Mouse (Mus musculus): ENCODE results near the gene Ehd2.
"Not testable (repeated sequence)": the region's sequence is repeated elsewhere in the genome, so short reads cannot be mapped to it uniquely, and the experiment has no call there.

Ehd2 gene

DNA sequence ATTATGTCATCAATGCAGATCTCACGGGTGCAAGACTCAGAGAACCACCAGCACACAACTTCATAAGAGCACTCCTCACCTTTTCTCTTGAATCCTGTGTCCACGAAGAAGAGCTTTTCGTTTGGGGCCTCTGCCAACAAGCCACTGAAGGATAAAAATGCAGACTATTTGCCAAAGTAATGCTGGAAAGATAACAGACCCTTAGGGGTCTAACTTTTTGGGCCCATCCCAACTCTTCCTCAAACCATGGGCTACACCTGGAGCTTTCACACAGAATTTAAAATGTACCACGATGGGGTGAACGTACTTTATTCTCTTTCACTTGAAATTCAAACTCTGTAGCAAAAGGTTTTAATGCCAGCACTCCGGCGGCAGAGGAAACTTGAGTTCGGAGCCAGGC is 22.2 kb downstream of the Ehd2 start:
- DNase-seq: no peak

- no peak for DNase-seq
Measured at GRCm38 (mm10) chr7:15944311-15944710, 23.1 kb downstream of the Ehd2 start.

DNA sequence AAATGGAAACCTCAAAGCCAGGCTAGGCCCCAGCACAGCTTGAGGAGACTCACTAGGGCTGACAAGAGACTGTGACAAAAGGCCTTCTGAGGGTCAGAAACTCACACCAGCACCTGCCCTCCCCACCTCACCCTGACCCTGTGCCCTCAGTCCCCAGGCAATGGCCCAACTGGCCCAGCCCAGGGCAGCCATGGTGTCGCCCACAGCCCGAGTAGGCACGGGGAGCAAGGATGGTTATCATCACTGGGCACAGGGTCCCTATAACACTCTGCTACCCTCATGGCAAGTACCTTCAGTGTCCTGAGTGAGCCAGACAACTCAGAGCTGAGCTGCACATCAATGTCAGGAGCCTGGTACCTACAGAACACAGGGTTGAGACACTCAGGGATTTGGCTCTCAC is 28.7 kb downstream of the Ehd2 start:
- DNase-seq: no peak

DNA sequence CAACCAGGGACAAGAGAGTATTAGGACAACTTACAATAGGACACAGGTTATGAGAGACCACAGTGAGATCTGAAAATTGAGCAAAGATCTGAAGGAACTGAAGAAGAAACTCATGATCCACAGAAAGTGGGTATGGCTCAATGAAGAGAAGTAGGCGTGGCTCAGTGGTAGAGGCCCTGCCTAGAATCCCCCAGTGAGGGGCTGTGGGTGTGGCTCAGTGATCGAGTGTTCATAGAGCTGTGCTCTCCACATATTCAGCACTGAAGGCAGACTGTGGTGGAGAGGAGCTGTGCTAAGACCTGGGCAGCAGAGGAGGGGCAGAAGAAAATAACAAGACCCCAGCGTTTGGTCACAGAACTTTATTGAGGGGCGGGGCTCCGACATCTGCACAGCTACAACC is 29.9 kb downstream of the Ehd2 start:
- DNase-seq: no peak

DNA sequence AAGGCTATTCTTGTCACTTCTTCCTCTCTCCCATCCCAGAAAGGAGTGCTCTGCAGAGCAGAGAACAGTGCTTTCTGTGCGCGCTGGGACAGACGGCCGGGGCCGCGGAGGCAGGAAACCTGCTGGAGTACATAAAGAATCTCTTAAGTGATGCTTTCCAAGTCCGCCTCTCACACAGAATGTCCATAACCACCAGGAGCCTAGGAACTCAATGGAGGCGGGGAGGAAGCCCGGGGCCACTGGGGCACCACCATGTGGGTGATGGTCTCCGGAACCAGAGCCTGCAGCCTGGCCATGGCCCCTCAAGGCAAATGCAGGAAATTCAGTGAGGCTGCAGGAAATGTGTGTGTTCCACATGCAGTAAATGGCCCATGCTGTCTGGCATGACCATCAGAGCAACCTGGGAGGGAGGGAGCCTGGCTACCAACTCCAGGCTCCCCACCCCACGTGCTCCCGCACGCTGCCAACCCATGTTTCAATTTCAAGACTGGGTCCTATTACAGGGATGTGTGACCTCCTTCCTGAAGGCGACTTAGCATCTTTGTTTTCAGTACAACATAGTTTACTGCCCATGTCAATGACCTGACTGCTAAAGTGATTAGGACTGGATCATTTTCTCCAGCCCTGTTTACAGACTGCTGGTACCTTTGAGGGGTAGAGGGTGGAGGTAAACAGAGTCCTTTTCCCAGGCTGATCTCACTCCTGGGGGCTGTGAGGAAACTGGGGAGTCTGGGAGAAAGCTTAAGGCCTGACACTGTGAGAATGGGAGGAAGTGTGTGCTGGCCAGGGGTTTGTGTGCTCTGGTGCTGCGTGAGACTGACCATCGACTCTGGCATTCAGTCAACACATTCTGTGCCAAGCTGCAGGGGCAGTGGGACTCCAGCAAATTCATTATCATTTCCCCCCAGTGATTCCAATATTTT is 33.7 kb downstream of the Ehd2 start:
- no peak for DNase-seq

DNA sequence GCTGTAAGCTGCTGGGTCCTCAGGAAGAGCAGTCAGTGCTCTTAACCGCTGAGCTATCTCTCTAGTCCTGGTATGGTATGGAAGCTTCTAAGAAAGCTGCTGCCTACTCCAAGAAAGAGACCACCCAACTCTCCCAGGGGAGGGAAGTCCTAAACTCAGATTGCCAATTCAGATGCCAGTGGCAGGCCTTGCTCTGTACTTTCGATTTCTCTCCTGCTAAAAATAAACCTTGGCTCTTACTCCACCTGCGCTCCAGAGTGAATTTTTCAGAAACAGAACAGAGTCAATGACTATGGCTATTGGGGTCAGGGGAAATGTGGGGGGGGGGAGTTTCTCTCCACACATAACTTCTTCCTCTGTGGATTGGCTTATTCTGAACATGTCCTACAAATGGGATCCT is 35.7 kb downstream of the Ehd2 start:
- DNase-seq: no peak

DNA sequence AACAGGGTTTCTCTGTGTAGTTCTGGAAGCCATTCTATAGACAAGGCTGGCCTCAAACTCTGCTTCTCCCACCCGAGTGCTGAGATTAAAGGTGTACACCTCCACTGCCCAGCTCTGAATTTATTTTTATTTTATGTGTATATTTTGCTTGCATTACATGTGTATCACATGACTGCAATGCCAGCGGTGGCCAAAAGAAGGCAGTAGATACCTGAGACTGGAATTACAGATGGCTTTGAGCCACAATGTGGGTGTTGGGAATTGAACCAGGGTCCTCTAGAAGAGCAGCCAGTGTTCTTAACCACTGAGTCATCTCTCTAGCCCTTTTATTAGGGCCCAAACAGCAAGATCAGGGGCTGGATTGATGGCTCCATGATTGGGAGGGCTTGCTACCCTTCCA is 36.8 kb downstream of the Ehd2 start:
- no peak for DNase-seq

- peak; percentile 40 to 70 for DNase-seq
Measured at GRCm38 (mm10) chr7:15929910-15930309, 37.5 kb downstream of the Ehd2 start.

DNA sequence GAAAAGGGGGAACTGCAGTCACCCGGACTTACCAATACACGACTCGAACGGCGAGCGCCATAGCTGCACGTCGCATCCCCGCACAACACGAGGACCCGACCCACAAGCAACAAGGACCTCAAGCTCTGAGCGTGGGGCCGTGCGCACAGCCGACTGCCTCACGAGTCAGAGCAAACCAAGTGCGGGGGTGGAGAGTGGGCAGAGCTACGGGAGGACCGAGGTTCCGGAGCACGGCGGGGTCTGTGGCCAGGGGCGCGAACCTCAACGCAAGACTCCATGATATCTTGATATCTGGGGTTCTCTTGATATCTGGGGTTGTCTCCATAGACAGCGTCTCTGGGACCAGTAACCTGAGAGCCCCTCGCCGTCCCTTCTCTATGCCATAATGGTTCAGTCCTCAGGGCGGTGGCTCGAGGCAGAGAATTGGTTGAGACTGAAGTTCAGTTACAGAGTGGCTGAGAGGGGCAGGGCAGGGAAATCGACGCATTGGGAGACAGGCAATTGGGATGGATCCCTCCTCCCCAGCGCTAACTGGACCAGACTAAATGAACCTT is 45.1 kb downstream of the Ehd2 start, which contains the start of gene Selenow:
Gene Selenow, minus strand, starts transcription at position 183 of the 554 bp plus-strand sequence.
- DNase-seq: peak; percentile 81 to 89

- DNase-seq: peak; percentile 22 to 41
Measured at GRCm38 (mm10) chr7:15921796-15922195, 45.6 kb downstream of the Ehd2 start.

GRCm38 (mm10) chr7:15920645-15921190 is 46.6 kb downstream of the Ehd2 start:
- DNase-seq: no peak

GRCm38 (mm10) chr7:15919947-15920346 is 47.4 kb downstream of the Ehd2 start:
- no peak for DNase-seq

DNA sequence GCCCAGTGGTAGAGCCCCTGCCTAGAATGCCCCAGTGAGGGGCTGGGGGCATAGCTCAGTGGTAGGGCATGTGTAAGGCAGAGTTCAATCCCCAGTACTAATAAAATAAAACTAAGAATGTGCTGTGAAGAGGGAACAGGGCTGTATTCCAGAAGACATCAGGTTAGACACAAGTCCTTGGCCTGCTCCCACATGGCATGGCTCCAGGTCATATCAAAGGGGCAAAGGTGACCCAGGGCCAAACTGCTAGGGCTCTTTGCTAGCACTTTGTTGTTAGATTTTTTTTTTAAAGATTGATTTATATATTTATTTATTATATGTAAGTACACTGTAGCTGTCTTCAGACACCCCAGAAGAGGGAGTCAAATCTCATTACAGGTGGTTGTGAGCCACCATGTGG is 49.0 kb downstream of the Ehd2 start:
- no peak for DNase-seq

- no peak for DNase-seq
Measured at GRCm38 (mm10) chr7:15916996-15917395, 50.4 kb downstream of the Ehd2 start.

DNA sequence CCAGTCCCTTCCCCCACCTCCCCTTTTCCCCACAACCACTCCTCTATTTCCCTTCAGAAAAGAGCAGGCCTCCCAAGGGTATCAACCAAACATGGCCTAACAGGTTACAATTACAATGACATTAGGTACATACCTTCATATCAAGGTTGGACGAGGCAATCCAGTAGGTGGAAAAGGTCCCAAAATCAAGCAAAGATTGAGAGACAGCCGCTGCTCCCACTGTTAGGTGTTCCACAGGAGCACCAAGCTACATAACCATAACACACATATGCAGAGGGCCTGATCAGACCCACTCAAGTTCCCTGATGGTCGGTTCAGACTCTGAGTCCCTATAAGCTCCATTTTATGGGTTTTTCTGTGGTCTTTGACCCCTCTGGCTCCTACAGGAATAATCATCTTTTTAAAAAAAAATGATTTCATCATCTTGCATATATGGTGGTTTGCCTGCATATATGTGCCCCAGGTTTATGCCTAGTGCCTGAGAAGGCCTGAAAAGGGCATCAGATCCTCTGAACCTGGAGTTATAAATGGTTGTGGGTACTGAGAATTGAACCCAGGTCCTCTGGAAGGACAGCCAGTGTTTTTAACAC is 51.1 kb downstream of the Ehd2 start:
- no peak for DNase-seq

GRCm38 (mm10) chr7:15915695-15916094 is 51.7 kb downstream of the Ehd2 start:
- not testable (repeated sequence) for DNase-seq

DNA sequence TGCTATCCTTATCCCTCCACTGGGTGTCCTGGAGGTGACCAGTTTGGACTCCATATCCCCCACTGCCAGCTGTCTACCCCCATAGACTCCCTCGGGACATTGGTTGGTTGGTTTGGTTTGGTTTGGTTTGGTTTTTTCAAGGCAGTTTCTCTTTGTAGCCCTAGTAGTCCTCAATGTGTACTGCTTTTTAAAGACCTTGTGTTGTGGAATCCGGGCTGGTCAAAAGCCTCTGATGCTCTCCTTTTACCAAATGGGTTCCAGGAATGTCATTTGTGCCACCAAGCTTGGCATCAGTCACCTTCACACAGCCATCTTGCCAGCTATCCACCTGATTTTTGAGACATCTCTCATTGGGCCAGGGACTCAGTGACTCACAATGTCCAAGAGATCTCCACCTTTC is 52.6 kb downstream of the Ehd2 start:
- no peak for DNase-seq

GRCm38 (mm10) chr7:15914252-15914651 is 53.1 kb downstream of the Ehd2 start:
- DNase-seq: peak; percentile 17 to 52

GRCm38 (mm10) chr7:15912183-15912582 is 55.2 kb downstream of the Ehd2 start:
- peak; percentile 24 to 69 for DNase-seq

- DNase-seq: no peak
Measured at GRCm38 (mm10) chr7:15910521-15910920, 56.8 kb downstream of the Ehd2 start.

DNA sequence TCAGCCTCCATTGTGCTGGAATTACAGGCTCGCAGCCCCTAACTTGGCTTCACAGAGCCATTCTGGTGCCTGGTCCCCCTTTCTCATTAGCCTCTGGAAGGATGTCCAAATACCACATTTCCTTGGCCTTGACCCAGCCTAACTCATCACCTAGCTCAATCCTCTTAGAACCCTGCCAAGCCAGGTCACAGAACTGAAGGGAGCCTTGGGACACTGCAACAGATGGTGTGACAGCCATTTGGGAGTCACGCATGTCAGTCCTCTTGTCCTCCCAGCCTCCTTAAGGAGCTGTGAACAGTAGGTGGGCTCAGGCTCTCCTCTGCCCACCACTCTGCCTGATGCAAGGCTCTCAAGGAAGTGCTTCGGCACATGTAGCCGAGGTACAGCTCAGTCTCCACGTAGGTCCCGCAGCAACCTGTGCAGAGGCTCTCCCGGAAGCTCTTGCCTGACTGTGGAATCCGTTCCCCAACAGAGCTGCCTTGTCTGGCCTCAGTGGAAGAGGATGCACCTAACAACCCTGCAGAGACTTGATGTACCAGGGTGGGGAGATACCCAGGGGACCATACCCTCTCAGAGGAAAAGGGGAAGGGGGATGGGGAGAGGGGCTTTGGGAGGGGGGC is 59.3 kb downstream of the Ehd2 start:
- DNase-seq: no peak

GRCm38 (mm10) chr7:15906602-15907001 is 60.8 kb downstream of the Ehd2 start:
- no peak for DNase-seq

DNA sequence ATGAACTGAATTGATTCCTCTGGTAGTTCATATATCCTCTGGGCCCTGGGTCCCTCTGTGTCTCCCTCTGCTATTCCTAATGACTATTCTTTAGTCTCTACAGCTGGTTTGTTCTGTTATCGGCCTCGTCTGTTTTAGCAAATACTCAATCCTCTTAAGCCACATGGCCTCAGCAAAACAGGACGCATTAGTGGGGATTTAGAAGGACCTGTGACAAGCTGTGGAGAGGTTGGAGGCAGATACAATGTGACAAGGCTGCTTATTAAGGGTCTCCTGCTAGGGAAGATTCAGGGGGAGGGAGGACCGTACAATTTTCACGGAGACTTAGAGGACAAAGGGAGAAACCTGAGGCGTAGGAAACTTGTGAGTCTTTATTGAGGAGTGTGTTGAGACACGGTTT is 61.5 kb downstream of the Ehd2 start:
- no peak for DNase-seq

Data from spleen, adult 18-20 months (tissue).